Mouse (Mus musculus) liver, embryonic 14.5 days (tissue): ENCODE results near the gene Wdr4. TPM values are rescaled to one million over a fixed set of nuclear protein-coding genes. Genes with fewer than 3 reads are reported as not detected.

ENCODE experiments used
- ATAC-seq: fragments of 200-750 bp; cut with Nextera tagmentation; 2 replicates; pipeline ENCODE4 v1.8.0; 2017; ENCODE audit warnings: moderate number of reproducible peaks, mild to moderate bottlenecking, moderate library complexity; ENCODE audit not compliant: insufficient read depth
- DNase-seq, 3 experiments: peaks; one replicate each; pipeline ENCODE4 v3.0.0-alpha.2; 2012 to 2013; ENCODE audit warnings: low read depth in 3 of 3, low spot score in 3 of 3
- H3K27ac ChIP-seq: fragments of 300-500 bp; sonication (generic); 2 replicates; pipeline ENCODE4 v1.5.1; 2014; ENCODE audit warnings: moderate library complexity, mild to moderate bottlenecking, control low read depth, inconsistent platforms
- H3K27me3 ChIP-seq: fragments of 300-500 bp; sonication (generic); 2 replicates; pipeline ENCODE4 v1.6.1; 2014; ENCODE audit warnings: mild to moderate bottlenecking, low read length, moderate library complexity; ENCODE audit not compliant: control insufficient read depth, insufficient read depth
- H3K36me3 ChIP-seq: fragments of 300-500 bp; sonication (generic); replicated peaks from 2 replicates; pipeline ENCODE4 v1.6.1; 2014; ENCODE audit warnings: low read depth; ENCODE audit not compliant: control insufficient read depth, insufficient read depth
- H3K4me1 ChIP-seq, 2 experiments: fragments of 200-500 bp in 1 of 2; fragments of 300-500 bp in 1 of 2; sonication (generic) in 1 of 2; replicated peaks; 2 replicates each; pipeline ENCODE4 v1.6.1; 2012 to 2014; ENCODE audit warnings: antibody characterized with exemption in 1 of 2, inconsistent platforms in 1 of 2, low read length in 1 of 2; ENCODE audit not compliant: control insufficient read depth in 2 of 2, insufficient read depth in 2 of 2
- H3K4me2 ChIP-seq: fragments of 300-500 bp; sonication (generic); 2 replicates; pipeline ENCODE4 v1.6.1; 2014; ENCODE audit warnings: low read depth, mild to moderate bottlenecking, control low read depth, moderate library complexity
- H3K4me3 ChIP-seq, 2 experiments: fragments of 200-500 bp in 1 of 2; fragments of 300-500 bp in 1 of 2; sonication (generic) in 1 of 2; 2 replicates each; pipeline ENCODE4 v1.5.1; 2012 to 2014; ENCODE audit warnings: low read depth in 2 of 2, low read length in 2 of 2, mild to moderate bottlenecking in 2 of 2, control low read depth in 1 of 2, inconsistent platforms in 1 of 2, moderate library complexity in 1 of 2; ENCODE audit not compliant: insufficient read depth in 1 of 2
- H3K9ac ChIP-seq: fragments of 300-500 bp; sonication (generic); replicated peaks from 2 replicates; pipeline ENCODE4 v1.6.1; 2014; ENCODE audit warnings: mild to moderate bottlenecking, control low read depth, moderate library complexity
- H3K9me3 ChIP-seq: fragments of 300-500 bp; sonication (generic); 2 replicates; pipeline ENCODE4 v1.6.1; 2016; ENCODE audit warnings: low read length, mixed read lengths; ENCODE audit not compliant: control insufficient read depth
- CTCF ChIP-seq: IDR thresholded peaks from 2 replicates; pipeline ENCODE4 v1.5.1; 2016; ENCODE audit warnings: antibody characterized with exemption, low read depth, control low read depth
- EP300 ChIP-seq: IDR thresholded peaks from 2 replicates; pipeline ENCODE4 v1.6.1; 2016; ENCODE audit warnings: antibody characterized with exemption, low read depth
- WGBS: fragments of 180-500 bp; shearing (Covaris S2); extraction: QIAGEN DNeasy Blood & Tissue Kit; methylation state at CpG from one replicate; pipeline ENCODE4 v1.1.7; 2014; ENCODE audit not compliant: insufficient replicate concordance; 5-methylcytosine and 5-hydroxymethylcytosine counted together
- polyA plus RNA-seq, 2 experiments: library from polyadenylated mRNA; depleted of rRNA in 1 of 2; stranded (reverse) in 1 of 2; unstranded in 1 of 2; fragments of >200 nt; fragmentation: Nextera tagmentation in 1 of 2; extraction: Ambion mirVana in 1 of 2; gene quantifications; 2 replicates each; pipeline versions ENCODE4 v1.2.1 to v1.2.3; 2012 to 2014

The Wdr4 gene
- polyA plus RNA-seq, 2 experiments, result 14.1 to 21.1 TPM

- TF ChIP-seq CTCF (no peak), EP300 (no peak)
- Histone ChIP-seq H3K9me3 (no peaks in the 10 kb centered on the region), H3K27ac (no peak overlapping the region), H3K4me2 (no peak overlapping the region), H3K27me3 (no peaks in the 10 kb centered on the region), H3K36me3 (no peaks in the 10 kb centered on the region), H3K9ac (no peak overlapping the region), H3K4me3 (no peak overlapping the region), H3K4me1 (no peaks in the 10 kb centered on the region)
- WGBS, result 42% methylated on average over 6 of the region's 6 CpGs
- DNase-seq (no peak), ATAC-seq (no peak)
These were observed 32.2 kb downstream of the Wdr4 start for GRCm38 (mm10) chr17:31487433-31488060.

DNA sequence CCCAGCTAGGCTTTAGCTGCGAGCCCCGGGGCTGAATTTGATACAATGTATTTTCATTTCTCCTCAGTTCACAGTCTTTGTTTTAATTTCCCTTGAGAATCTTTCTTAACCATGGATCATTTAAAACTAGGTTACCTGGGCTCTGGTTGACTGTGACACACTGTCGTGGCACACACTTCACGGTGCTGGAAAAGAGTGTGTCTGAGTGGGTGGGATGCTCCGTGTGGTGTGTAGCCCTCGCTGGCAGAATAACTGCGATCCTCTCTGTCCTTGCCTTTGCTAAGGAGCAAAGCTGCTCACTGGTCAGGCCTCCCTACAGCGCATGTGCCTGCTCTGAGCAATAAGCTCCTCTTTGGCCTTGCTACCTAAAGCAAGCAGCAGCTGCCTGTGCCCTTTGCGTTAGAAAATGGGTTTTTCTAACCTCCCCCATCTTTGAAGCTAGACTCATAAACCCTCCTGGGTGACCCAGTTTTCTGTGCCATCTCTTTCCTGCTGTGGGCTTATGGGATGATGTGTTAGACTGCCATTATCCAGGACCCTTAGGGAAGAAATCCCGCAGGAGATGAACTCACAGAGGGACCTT, 33.1 kb downstream of the Wdr4 start:
- Histone ChIP-seq H3K4me1 (no peaks in the 10 kb centered on the region), H3K9me3 (no peaks in the 10 kb centered on the region), H3K4me3 (no peak overlapping the region), H3K36me3 (no peaks in the 10 kb centered on the region), H3K9ac (no peak overlapping the region), H3K4me2 (no peak overlapping the region), H3K27me3 (no peaks in the 10 kb centered on the region), H3K27ac (no peak overlapping the region)
- WGBS, result 72% methylated on average over 10 of the region's 10 CpGs
- DNase-seq (no peak), ATAC-seq (no peak)
- TF ChIP-seq CTCF (no peak), EP300 (no peak)

DNA sequence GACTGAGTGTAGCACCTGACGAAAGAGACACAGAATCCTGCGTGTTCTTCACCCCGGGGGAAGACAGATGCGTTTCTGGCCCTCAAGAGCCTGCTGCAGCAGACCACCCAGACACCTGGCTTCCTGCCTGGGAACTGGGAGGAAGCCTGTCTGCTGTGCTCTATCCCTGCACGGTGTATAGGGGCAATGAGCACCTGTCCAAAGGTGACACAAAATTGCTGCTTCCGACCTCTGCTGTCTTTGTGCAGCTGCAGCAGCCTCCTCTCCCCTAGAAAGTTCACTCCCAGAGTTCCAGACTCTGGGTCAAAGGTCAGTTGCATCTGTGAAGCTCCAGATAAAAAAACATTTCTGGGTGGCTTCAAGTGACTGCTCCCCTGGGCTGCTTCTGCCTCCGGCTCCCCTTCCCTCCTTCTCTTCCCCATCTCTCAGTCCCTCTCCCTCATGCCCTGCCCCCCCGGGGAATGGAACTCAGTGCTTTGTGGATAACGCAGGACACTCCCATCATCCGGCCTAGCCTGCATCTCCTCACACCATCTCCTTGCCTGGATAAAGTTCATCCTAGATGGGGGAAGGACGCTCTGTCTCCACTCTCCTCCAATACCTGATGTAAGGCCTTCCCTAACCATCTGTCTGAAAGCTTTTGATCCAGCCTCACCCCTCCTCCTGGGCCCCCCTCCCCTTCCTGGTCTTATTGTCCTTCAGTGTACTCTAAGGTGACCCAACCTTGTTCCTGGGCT, 40.5 kb downstream of the Wdr4 start:
- peaks cover 0 to 3% of the 10 kb centered on the region in 2 experiments; a peak in 1 of 4 replicates for H3K4me1 ChIP-seq
- H3K4me3 ChIP-seq, result no peak overlapping the region
- ATAC-seq (no peak), DNase-seq (no peak)
- no peak overlapping the region for H3K9ac ChIP-seq
- H3K36me3 ChIP-seq, result no peaks in the 10 kb centered on the region
- no peaks in the 10 kb centered on the region for H3K27me3 ChIP-seq
- WGBS, result 50% methylated on average over 11 of the region's 11 CpGs
- H3K27ac ChIP-seq, result no peak overlapping the region
- TF ChIP-seq EP300 (no peak), CTCF (no peak)
- H3K4me2 ChIP-seq, result no peak overlapping the region
- no peaks in the 10 kb centered on the region for H3K9me3 ChIP-seq

DNA sequence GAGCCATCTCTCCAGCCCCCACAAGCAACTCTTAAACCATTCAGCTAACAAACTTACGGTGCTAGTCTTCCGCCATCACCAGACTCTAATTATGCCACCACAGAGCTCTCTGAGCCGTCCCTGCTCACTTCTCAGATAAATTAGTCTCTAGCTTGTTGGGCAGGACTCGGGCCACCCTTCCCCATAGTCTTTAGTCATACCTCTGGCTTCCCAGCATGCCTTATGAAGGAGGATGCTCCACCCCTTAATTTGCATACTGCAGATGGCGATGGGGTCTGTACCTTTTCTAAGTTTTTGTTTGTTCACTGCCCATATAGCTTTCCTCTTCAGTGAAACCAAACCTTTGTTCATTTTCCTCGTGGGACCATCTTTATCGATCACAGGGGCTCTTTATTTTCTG, 41.2 kb downstream of the Wdr4 start:
- Histone ChIP-seq H3K27ac (no peak overlapping the region), H3K27me3 (no peaks in the 10 kb centered on the region), H3K9ac (no peak overlapping the region), H3K4me1 (peaks cover 0 to 3% of the 10 kb centered on the region in 2 experiments; a peak in 1 of 4 replicates), H3K9me3 (no peaks in the 10 kb centered on the region), H3K4me3 (no peak overlapping the region), H3K4me2 (no peak overlapping the region), H3K36me3 (no peaks in the 10 kb centered on the region)
- no peak for TF ChIP-seq CTCF
- no peak for TF ChIP-seq EP300
- DNase-seq, result no peak
- ATAC-seq, result no peak
- WGBS, result 57% methylated on average over 7 of the region's 7 CpGs

DNA sequence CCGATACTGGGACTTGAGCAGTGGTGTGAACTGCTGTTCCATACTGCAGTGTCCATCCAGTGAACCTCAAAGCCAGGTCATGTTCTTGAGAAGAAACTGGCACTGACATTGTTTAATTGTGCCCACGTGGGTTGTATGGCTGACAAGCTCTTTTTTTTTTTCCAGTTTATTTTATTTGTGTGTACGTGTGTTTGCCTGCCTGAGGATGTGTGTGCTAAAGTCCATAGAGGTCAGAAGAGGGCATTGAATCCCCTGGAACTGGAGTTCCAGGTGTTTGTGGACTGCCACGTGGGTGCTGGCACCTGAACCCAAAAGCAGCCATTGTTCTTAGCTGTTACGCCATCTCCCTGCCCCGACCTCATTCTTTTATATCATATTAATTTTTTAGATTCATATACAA, 45.4 kb downstream of the Wdr4 start:
- H3K4me2 ChIP-seq, result no peak overlapping the region
- peaks cover 0 to 3% of the 10 kb centered on the region in 2 experiments; a peak in 1 of 4 replicates for H3K4me1 ChIP-seq
- no peaks in the 10 kb centered on the region for H3K9me3 ChIP-seq
- no peak for DNase-seq
- no peak overlapping the region for H3K9ac ChIP-seq
- WGBS, result 55% methylated on average over 6 of the region's 6 CpGs
- H3K36me3 ChIP-seq, result no peaks in the 10 kb centered on the region
- H3K27me3 ChIP-seq, result no peaks in the 10 kb centered on the region
- no peak for TF ChIP-seq EP300
- TF ChIP-seq CTCF, result no peak
- ATAC-seq, result no peak
- H3K27ac ChIP-seq, result no peak overlapping the region
- H3K4me3 ChIP-seq, result no peak overlapping the region
